Mouse (Mus musculus): ENCODE results near the gene Sorl1. TPM values are rescaled to one million over a fixed set of nuclear protein-coding genes. Genes with fewer than 3 reads are reported as not detected.

The Sorl1 gene
- polyA plus RNA-seq, 1 experiment from 2014 or later: 11.4 TPM

DNA sequence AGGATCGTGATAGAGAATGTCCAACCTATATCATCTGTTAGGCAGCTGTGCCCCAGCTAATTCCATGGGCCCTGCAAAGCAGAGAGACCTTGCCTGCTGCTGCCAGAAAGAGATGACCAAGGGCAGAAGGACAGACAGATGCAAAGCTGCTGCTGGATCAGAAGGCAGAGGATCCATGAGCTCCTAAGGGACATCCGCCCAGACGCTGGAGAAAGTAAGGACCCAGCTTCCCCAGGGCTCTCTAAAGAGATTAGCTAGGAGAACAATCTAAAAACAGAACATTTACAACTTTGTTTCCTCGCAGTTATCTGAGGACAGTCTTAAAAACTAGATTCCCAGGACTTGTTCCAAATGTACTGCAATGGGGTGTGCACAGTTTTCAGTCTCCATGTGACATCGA, 131.3 kb downstream of the Sorl1 start:
- ATAC-seq: no peak
- WGBS: 87% methylated on average over 5 of the region's 5 CpGs

DNA sequence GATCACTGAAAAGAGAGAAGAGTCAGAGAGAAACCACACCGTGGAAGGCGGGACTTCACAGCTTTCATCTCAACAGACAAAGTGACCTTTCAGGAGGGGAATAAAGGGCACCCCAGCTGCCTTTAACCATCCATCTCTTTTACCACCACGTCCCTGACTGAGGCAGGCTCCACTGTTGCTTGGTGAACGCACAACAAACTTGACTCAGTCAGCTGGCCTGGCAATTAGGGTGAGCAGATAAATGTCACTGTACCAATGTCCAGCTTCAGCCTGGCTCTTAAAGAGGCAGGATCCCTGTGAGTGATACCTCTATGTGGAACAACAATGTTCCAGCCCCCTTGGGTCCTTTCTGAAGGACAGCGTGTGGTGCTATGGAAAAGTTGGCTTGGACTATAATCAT, 138.5 kb downstream of the Sorl1 start:
- Histone ChIP-seq H3K36me3 (ENCODE audit: control insufficient read depth, insufficient read depth, low read length) (peaks cover 13% of the 10 kb centered on the region), H3K4me1 (ENCODE audit: control insufficient read depth, insufficient read depth, low read depth, low read length) (no peaks in the 10 kb centered on the region), H3K4me3 (ENCODE audit: low read length) (no peak overlapping the region), H3K27me3 (replicated peaks; ENCODE audit: control insufficient read depth, insufficient read depth, low read length) (no peaks in the 10 kb centered on the region), H3K9ac (ENCODE audit: low read depth, low read length) (no peak overlapping the region), H3K27ac (ENCODE audit: low read depth, low read length) (no peak overlapping the region), H3K4me2 (ENCODE audit: low read length) (no peak overlapping the region), H3K9me3 (ENCODE audit: control insufficient read depth, low read length) (no peaks in the 10 kb centered on the region)
- WGBS: 48% methylated on average over 5 of the region's 5 CpGs
- ATAC-seq: 0 out of 2 replicates have a peak, but pooled peaks have one; percentile 18

More for the DNA sequence above, 131.3 kb downstream of the Sorl1 start:
- Histone ChIP-seq H3K4me3 (ENCODE audit: low read length) (no peak overlapping the region), H3K4me2 (ENCODE audit: low read length) (no peak overlapping the region), H3K27ac (ENCODE audit: low read depth, low read length) (no peak overlapping the region), H3K36me3 (ENCODE audit: control insufficient read depth, insufficient read depth, low read length) (0 out of 2 replicates have a peak, but pooled peaks cover 9% of the 10 kb centered on the region), H3K4me1 (ENCODE audit: control insufficient read depth, insufficient read depth, low read depth, low read length) (no peaks in the 10 kb centered on the region), H3K9me3 (ENCODE audit: control insufficient read depth, low read length) (no peaks in the 10 kb centered on the region), H3K9ac (ENCODE audit: low read depth, low read length) (no peak overlapping the region), H3K27me3 (replicated peaks; ENCODE audit: control insufficient read depth, insufficient read depth, low read length) (no peaks in the 10 kb centered on the region)

DNA sequence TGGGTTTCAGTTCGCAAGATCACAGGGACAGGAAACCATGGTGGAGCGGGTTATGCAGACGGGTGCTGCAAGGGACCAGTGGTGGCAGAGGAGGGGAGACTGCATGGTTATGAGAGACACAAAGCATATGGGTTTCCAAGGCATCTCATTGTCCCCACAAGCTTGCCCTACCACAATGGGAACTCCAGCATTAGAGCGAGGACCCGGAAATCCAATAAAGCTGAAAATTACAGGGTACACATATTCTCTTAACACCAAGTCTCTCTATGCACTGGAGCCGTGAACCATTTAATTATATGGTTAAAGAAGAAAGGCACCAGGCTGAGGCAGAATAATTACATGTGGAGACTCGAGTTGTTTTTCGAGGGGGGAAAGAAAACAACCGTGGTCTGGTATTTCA, 139.0 kb downstream of the Sorl1 start:
- H3K27me3 ChIP-seq (replicated peaks; ENCODE audit: control insufficient read depth, insufficient read depth, low read length): no peaks in the 10 kb centered on the region
- WGBS: 62% methylated on average over 9 of the region's 9 CpGs
- H3K9me3 ChIP-seq (ENCODE audit: control insufficient read depth, low read length): no peaks in the 10 kb centered on the region
- ATAC-seq: no peak
- H3K4me2 ChIP-seq (ENCODE audit: low read length): no peak overlapping the region
- H3K27ac ChIP-seq (ENCODE audit: low read depth, low read length): no peak overlapping the region
- no peaks in the 10 kb centered on the region for H3K4me1 ChIP-seq (ENCODE audit: control insufficient read depth, insufficient read depth, low read depth, low read length)
- H3K4me3 ChIP-seq (ENCODE audit: low read length): no peak overlapping the region
- no peak overlapping the region for H3K9ac ChIP-seq (ENCODE audit: low read depth, low read length)
- H3K36me3 ChIP-seq (ENCODE audit: control insufficient read depth, insufficient read depth, low read length): peaks cover 16% of the 10 kb centered on the region

DNA sequence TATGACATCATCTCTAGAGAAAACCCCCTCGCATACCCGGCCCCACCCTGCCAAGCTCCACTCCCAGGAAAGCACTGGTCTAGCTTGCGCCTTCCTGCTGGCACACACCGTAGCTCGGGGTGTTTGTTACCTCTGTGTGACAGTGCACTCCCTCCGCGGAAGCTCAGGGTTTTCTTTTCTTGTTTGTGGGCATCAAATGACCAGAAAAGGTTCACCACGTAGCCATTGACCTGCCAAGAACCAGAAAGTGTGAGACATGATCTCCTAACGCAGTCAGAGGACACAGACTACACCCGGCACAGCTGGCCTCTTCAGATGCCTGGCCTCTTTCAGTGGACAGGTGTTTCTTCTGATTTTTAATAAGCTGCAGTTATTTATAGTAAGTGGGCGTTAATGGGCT, 139.8 kb downstream of the Sorl1 start:
- Histone ChIP-seq H3K4me1 (ENCODE audit: control insufficient read depth, insufficient read depth, low read depth, low read length) (no peaks in the 10 kb centered on the region), H3K4me3 (ENCODE audit: low read length) (no peak overlapping the region), H3K27me3 (replicated peaks; ENCODE audit: control insufficient read depth, insufficient read depth, low read length) (no peaks in the 10 kb centered on the region), H3K36me3 (ENCODE audit: control insufficient read depth, insufficient read depth, low read length) (peaks cover 13% of the 10 kb centered on the region), H3K9ac (ENCODE audit: low read depth, low read length) (no peak overlapping the region), H3K9me3 (ENCODE audit: control insufficient read depth, low read length) (no peaks in the 10 kb centered on the region), H3K27ac (ENCODE audit: low read depth, low read length) (no peak overlapping the region), H3K4me2 (ENCODE audit: low read length) (no peak overlapping the region)
- no peak for ATAC-seq
- 92% methylated on average over 11 of the region's 11 CpGs for WGBS

DNA sequence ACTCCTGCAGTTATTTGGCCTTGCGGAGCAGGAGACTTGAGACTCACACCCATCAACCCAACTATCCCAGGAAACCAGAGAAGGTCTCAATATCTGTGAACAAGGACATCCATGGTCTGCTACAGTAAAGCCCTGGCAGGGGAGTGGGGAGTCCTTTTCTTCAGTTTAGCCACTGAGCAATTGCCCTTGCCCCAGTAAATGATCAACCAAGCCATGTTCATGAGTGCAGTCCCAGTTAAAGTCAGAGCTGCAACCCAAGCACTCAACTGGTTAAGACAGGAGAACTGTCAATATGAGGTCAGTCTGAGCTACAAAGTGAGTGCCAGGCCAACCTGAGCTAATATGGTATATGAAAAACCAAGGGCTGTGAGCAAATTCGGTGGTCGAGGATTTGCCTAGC, 140.8 kb downstream of the Sorl1 start:
- Histone ChIP-seq H3K27ac (ENCODE audit: low read depth, low read length) (no peak overlapping the region), H3K4me1 (ENCODE audit: control insufficient read depth, insufficient read depth, low read depth, low read length) (no peaks in the 10 kb centered on the region), H3K9me3 (ENCODE audit: control insufficient read depth, low read length) (no peaks in the 10 kb centered on the region), H3K9ac (ENCODE audit: low read depth, low read length) (no peak overlapping the region), H3K4me3 (ENCODE audit: low read length) (no peak overlapping the region), H3K4me2 (ENCODE audit: low read length) (no peak overlapping the region), H3K27me3 (replicated peaks; ENCODE audit: control insufficient read depth, insufficient read depth, low read length) (no peaks in the 10 kb centered on the region), H3K36me3 (ENCODE audit: control insufficient read depth, insufficient read depth, low read length) (peaks cover 11% of the 10 kb centered on the region)
- ATAC-seq: no peak
- 92% methylated on average over 3 of the region's 3 CpGs for WGBS

DNA sequence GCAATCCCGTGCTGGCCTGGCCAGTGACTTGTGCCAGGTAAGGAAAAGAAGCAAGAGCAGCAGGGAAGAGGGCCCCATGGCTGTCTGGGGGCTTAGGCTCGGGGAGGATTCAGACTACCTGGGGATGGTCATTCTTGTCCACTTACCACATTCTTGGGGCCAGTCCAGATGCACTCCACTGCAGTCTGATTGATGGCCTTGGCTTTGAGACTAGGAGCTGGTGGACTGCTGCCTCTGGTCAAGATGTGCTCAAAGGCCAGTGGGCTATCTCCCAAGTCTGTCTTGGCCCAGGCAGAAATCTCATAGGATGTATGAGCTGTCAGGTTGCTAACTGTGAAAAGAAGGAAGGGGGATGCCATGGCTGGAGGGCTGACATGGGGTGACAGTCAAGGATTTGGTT, 141.3 kb downstream of the Sorl1 start:
- Histone ChIP-seq H3K27ac (ENCODE audit: low read depth, low read length) (no peak overlapping the region), H3K4me1 (ENCODE audit: control insufficient read depth, insufficient read depth, low read depth, low read length) (no peaks in the 10 kb centered on the region), H3K9ac (ENCODE audit: low read depth, low read length) (no peak overlapping the region), H3K27me3 (replicated peaks; ENCODE audit: control insufficient read depth, insufficient read depth, low read length) (no peaks in the 10 kb centered on the region), H3K36me3 (ENCODE audit: control insufficient read depth, insufficient read depth, low read length) (peaks cover 11% of the 10 kb centered on the region), H3K4me3 (ENCODE audit: low read length) (no peak overlapping the region), H3K9me3 (ENCODE audit: control insufficient read depth, low read length) (no peaks in the 10 kb centered on the region), H3K4me2 (ENCODE audit: low read length) (no peak overlapping the region)
- ATAC-seq: no peak
- WGBS: 68% methylated on average over 2 of the region's 2 CpGs

DNA sequence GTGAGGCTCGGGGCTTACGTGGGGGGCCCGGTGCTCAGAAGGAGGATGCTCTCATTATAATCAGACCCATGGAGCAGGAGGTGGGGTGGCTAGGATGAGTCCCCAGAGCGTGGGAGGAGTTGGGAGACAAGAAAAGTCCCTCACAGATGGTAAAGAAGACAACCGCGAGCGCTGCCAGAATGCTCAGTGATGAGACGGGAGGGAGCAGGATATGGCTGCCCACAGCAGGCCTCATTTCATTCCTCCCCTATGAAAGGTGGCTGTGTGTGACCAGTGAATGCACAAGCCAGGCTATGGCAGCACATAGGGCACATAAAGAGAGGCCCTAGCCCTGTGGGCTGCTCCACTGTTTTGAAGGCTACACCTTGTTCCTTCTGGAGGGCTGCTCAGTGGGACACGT, 142.1 kb downstream of the Sorl1 start:
- Histone ChIP-seq H3K36me3 (ENCODE audit: control insufficient read depth, insufficient read depth, low read length) (peaks cover 8% of the 10 kb centered on the region), H3K9me3 (ENCODE audit: control insufficient read depth, low read length) (no peaks in the 10 kb centered on the region), H3K4me2 (ENCODE audit: low read length) (no peak overlapping the region), H3K4me3 (ENCODE audit: low read length) (no peak overlapping the region), H3K4me1 (ENCODE audit: control insufficient read depth, insufficient read depth, low read depth, low read length) (no peaks in the 10 kb centered on the region), H3K9ac (ENCODE audit: low read depth, low read length) (no peak overlapping the region), H3K27me3 (replicated peaks; ENCODE audit: control insufficient read depth, insufficient read depth, low read length) (no peaks in the 10 kb centered on the region), H3K27ac (ENCODE audit: low read depth, low read length) (no peak overlapping the region)
- WGBS: 79% methylated on average over 9 of the region's 9 CpGs
- ATAC-seq: no peak

DNA sequence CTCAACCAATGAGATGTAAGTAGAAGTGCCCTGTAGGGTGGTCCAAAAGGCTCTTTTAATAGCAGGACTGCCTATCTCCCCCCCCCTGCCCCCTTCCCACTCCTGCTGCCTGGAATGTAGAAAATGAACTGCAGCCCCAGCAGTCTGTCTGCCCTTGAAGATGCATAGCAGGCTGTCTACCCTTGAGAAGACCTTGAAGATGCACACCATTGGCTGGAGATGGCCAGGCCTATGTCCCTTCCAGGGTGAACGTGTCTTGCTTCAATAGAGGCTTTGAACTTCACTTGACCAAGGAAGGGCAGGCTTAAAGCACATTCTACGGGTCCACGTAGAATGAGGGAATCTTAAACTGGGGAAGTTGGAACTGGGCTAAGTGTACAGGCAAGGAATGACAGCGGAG, 142.8 kb downstream of the Sorl1 start:
- H3K9ac ChIP-seq (ENCODE audit: low read depth, low read length): no peak overlapping the region
- no peak for ATAC-seq
- H3K27ac ChIP-seq (ENCODE audit: low read depth, low read length): no peak overlapping the region
- no peak overlapping the region for H3K4me2 ChIP-seq (ENCODE audit: low read length)
- H3K4me1 ChIP-seq (ENCODE audit: control insufficient read depth, insufficient read depth, low read depth, low read length): no peaks in the 10 kb centered on the region
- no peaks in the 10 kb centered on the region for H3K27me3 ChIP-seq (replicated peaks; ENCODE audit: control insufficient read depth, insufficient read depth, low read length)
- no peaks in the 10 kb centered on the region for H3K9me3 ChIP-seq (ENCODE audit: control insufficient read depth, low read length)
- WGBS: 91% methylated on average over 4 of the region's 4 CpGs
- H3K36me3 ChIP-seq (ENCODE audit: control insufficient read depth, insufficient read depth, low read length): peaks cover 7% of the 10 kb centered on the region; the same call in 1 of the 2 replicates
- H3K4me3 ChIP-seq (ENCODE audit: low read length): no peak overlapping the region

DNA sequence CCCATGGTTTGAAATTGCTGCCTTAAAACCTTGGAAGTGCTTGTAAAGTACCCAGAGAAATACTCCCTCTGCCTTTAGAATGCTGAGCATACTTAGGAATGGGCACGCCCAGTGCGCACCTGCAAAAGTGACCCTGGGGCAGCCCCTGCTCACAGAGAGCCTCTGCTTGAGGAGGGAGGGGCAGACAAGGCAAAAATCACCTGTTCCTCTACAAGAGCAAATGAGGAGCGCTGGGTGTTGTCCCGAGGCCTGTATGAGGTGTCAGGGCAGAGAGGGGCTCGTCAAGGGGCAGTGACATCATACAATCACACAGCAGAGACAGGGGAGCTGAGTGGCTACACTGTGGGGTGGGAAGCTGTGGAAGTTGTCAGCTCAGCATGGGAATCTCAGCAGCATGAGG, 143.3 kb downstream of the Sorl1 start:
- H3K27ac ChIP-seq (ENCODE audit: low read depth, low read length): no peak overlapping the region
- no peak overlapping the region for H3K4me2 ChIP-seq (ENCODE audit: low read length)
- H3K9me3 ChIP-seq (ENCODE audit: control insufficient read depth, low read length): no peaks in the 10 kb centered on the region
- H3K27me3 ChIP-seq (replicated peaks; ENCODE audit: control insufficient read depth, insufficient read depth, low read length): no peaks in the 10 kb centered on the region
- no peak for ATAC-seq
- H3K4me1 ChIP-seq (ENCODE audit: control insufficient read depth, insufficient read depth, low read depth, low read length): no peaks in the 10 kb centered on the region
- peaks cover 7% of the 10 kb centered on the region; the same call in 1 of the 2 replicates for H3K36me3 ChIP-seq (ENCODE audit: control insufficient read depth, insufficient read depth, low read length)
- H3K9ac ChIP-seq (ENCODE audit: low read depth, low read length): no peak overlapping the region
- WGBS: 92% methylated on average over 5 of the region's 5 CpGs
- H3K4me3 ChIP-seq (ENCODE audit: low read length): no peak overlapping the region

DNA sequence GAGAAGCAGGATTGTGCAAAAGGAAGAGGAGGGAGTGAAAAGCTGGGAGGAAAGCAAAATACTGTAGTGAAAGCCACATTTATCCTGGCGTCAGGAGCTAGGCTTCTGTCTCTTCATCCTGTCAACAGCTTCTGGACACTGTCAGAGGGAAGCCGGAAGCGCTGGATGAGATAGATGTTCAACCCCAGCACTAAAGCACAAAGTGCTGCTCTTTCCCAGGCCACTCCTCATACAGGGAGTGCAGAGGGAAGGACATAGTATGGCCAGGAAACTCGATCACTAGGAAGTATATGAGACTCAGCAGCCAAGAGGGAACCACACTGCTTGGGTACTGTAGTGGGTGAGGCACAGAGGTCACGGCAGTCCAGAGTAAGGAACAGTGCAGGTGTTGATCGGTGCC, 145.7 kb downstream of the Sorl1 start:
- peaks cover 10% of the 10 kb centered on the region; the same call in 1 of the 2 replicates for H3K36me3 ChIP-seq (ENCODE audit: control insufficient read depth, insufficient read depth, low read length)
- no peak overlapping the region for H3K4me3 ChIP-seq (ENCODE audit: low read length)
- no peaks in the 10 kb centered on the region for H3K9me3 ChIP-seq (ENCODE audit: control insufficient read depth, low read length)
- H3K9ac ChIP-seq (ENCODE audit: low read depth, low read length): no peak overlapping the region
- peaks cover 6% of the 10 kb centered on the region for H3K4me1 ChIP-seq (ENCODE audit: control insufficient read depth, insufficient read depth, low read depth, low read length)
- WGBS: 95% methylated on average over 6 of the region's 6 CpGs
- no peaks in the 10 kb centered on the region for H3K27me3 ChIP-seq (replicated peaks; ENCODE audit: control insufficient read depth, insufficient read depth, low read length)
- ATAC-seq: no peak
- H3K4me2 ChIP-seq (ENCODE audit: low read length): no peak overlapping the region
- no peak overlapping the region for H3K27ac ChIP-seq (ENCODE audit: low read depth, low read length)

All from hindbrain, embryonic 16.5 days (tissue).